24 mouse cellular contexts compared by ENCODE assay signal in genomic region chr1:61867286-61868082, GRCm38 (mm10).
DNase-seq lines count a peak whose midpoint lies in the region; ATAC-seq and TF ChIP-seq lines count a peak whose summit lies in the region.
"Had no signal": no experiment of that assay in that cellular context is flagged by ENCODE, and none has a peak within 500 bp of the region (broad histone marks: within the 10 kb centered on the region; RNA-seq: fewer than 3 reads in every experiment).

No protein-coding gene starts in this region.

- H3K4me1 ChIP-seq in heart, postnatal 0 days (ENCODE audit: control insufficient read depth, insufficient read depth), result peaks cover 5% of the 10 kb centered on the region
- no peaks in the 10 kb centered on the region for H3K4me1 ChIP-seq in kidney, postnatal 0 days (replicated peaks; ENCODE audit: insufficient read depth, low read length)
- H3K4me1 ChIP-seq: embryonic facial prominence, embryonic 10.5 days; forebrain, embryonic 13.5 days; heart, embryonic 10.5 days; hindbrain, embryonic 12.5 days had no signal

- no peaks in the 10 kb centered on the region for H3K36me3 ChIP-seq in heart, postnatal 0 days (replicated peaks; ENCODE audit: control insufficient read depth, insufficient read depth, low read length)
- no peaks in the 10 kb centered on the region for H3K36me3 ChIP-seq in kidney, postnatal 0 days (ENCODE audit: insufficient read depth, low read length)
- H3K36me3 ChIP-seq: embryonic facial prominence, embryonic 10.5 days; heart, embryonic 10.5 days; heart, embryonic 15.5 days; hindbrain, embryonic 12.5 days had no signal

- 35% methylated on average over 2 of the region's 2 CpGs for WGBS in heart, postnatal 0 days
- 51% methylated on average over 2 of the region's 2 CpGs for WGBS in kidney, postnatal 0 days

- intact Hi-C loops in gastrocnemius, postnatal 36 days (cut with DNase I), result no loop called here

- peak; percentile 69 for ATAC-seq in heart, postnatal 0 days (ENCODE audit: insufficient read depth, low read depth)
- no peak for ATAC-seq in kidney, postnatal 0 days (replicated peaks; ENCODE audit: low FRiP score, low read depth)
- ATAC-seq: forebrain, embryonic 13.5 days; forebrain, postnatal 0 days; hindbrain, postnatal 0 days had no signal

- DNase-seq in heart, postnatal 0 days (ENCODE audit: low spot score), result peak; percentile 31
- DNase-seq in heart, postnatal 4 days, result no peak
- DNase-seq in kidney, postnatal 0 days (ENCODE audit: low spot score), result peak; percentile 28
- no peak for DNase-seq in kidney, adult 18-20 months
- peak; percentile 78 for DNase-seq in Muller cell, postnatal 12 days (ENCODE audit: inconsistent ontology term)
- DNase-seq in mesoderm, embryonic 11.5 days (ENCODE audit: low read depth, low spot score), result peak; percentile 14
- DNase-seq in gastrocnemius, postnatal 36 days, result no peak
- no peak for DNase-seq in layer of hippocampus, adult 18-20 months (ENCODE audit: low spot score in 2 of 2)
- DNase-seq: adrenal gland, adult 2 months; adrenal gland, postnatal 25 days; cerebellum, adult 18-20 months; cerebellum, adult 9-11 months; cerebellum, postnatal 36 days; forebrain, postnatal 0 days; gastrocnemius, adult 2 months; gastrocnemius, postnatal 25 days; heart, adult 11 months; heart, postnatal 36 days had no signal

- no peaks in the 10 kb centered on the region for H3K9me3 ChIP-seq in heart, postnatal 0 days (replicated peaks; ENCODE audit: control insufficient read depth, low read length)
- H3K9me3 ChIP-seq in kidney, postnatal 0 days (replicated peaks; ENCODE audit: low read length), result no peaks in the 10 kb centered on the region
- H3K9me3 ChIP-seq: embryonic facial prominence, embryonic 10.5 days; heart, embryonic 10.5 days; heart, embryonic 15.5 days had no signal

- H3K4me3 ChIP-seq in heart, postnatal 0 days (ENCODE audit: low read depth, low read length), result no peak overlapping the region
- no peak overlapping the region for H3K4me3 ChIP-seq in kidney, postnatal 0 days (replicated peaks; ENCODE audit: low read depth, low read length)
- H3K4me3 ChIP-seq: embryonic facial prominence, embryonic 10.5 days; forebrain, embryonic 13.5 days; gastrocnemius, adult 2 months; heart, embryonic 10.5 days; heart, embryonic 15.5 days; hindbrain, embryonic 12.5 days had no signal

- H3K4me2 ChIP-seq in heart, postnatal 0 days (ENCODE audit: low read depth, low read length), result no peak overlapping the region
- H3K4me2 ChIP-seq in kidney, postnatal 0 days (ENCODE audit: low read length), result no peak overlapping the region
- H3K4me2 ChIP-seq: forebrain, embryonic 13.5 days; heart, embryonic 15.5 days; hindbrain, embryonic 12.5 days had no signal

- no peak for TF ChIP-seq CTCF in heart, postnatal 0 days (IDR thresholded peaks at IDR 0.05; ENCODE audit: low read depth)
- no peak for TF ChIP-seq CTCF in kidney, postnatal 0 days (IDR thresholded peaks at IDR 0.05; ENCODE audit: low read depth)

- no peak overlapping the region for H3K9ac ChIP-seq in heart, postnatal 0 days (replicated peaks; ENCODE audit: low read depth, low read length)
- H3K9ac ChIP-seq in kidney, postnatal 0 days (ENCODE audit: low read depth, low read length), result no peak overlapping the region
- H3K9ac ChIP-seq: forebrain, embryonic 13.5 days; forebrain, postnatal 0 days; heart, embryonic 15.5 days; hindbrain, embryonic 12.5 days had no signal

- no peak for TF ChIP-seq EP300 in heart, postnatal 0 days (IDR thresholded peaks at IDR 0.05; ENCODE audit: low read depth)

- H3K27me3 ChIP-seq in heart, postnatal 0 days (ENCODE audit: control insufficient read depth, insufficient read depth, low read length), result no peaks in the 10 kb centered on the region
- H3K27me3 ChIP-seq in kidney, postnatal 0 days (ENCODE audit: insufficient read depth, low read length), result no peaks in the 10 kb centered on the region
- H3K27me3 ChIP-seq: forebrain, embryonic 13.5 days; heart, embryonic 15.5 days; hindbrain, embryonic 12.5 days had no signal

- no peak overlapping the region for H3K27ac ChIP-seq in heart, postnatal 0 days (ENCODE audit: low read depth)
- no peak overlapping the region for H3K27ac ChIP-seq in kidney, postnatal 0 days
- H3K27ac ChIP-seq: embryonic facial prominence, embryonic 10.5 days; forebrain, embryonic 13.5 days; gastrocnemius, adult 2 months; heart, embryonic 10.5 days; heart, embryonic 15.5 days; hindbrain, embryonic 12.5 days; hindbrain, postnatal 0 days had no signal

Comparison
In these comparisons a context has a peak if more than half of its experiments do, and no peak if none do; other contexts are left out.
1. DNase-seq: peak in heart, postnatal 0 days (single experiment), kidney, postnatal 0 days (single experiment), Muller cell, postnatal 12 days (single experiment) and mesoderm, embryonic 11.5 days (single experiment); none in heart, postnatal 4 days (single experiment), kidney, adult 18-20 months (single experiment), gastrocnemius, postnatal 36 days (0 of 2) and layer of hippocampus, adult 18-20 months (0 of 2).